Mouse (Mus musculus): ENCODE results near the gene Mia. TPM values are rescaled to one million over a fixed set of nuclear protein-coding genes. Genes with fewer than 3 reads are reported as not detected.

Mia gene
- polyA plus RNA-seq, 1 experiment, result 13.5 TPM

GRCm38 (mm10) chr7:27164112-27164947, 16.6 kb downstream of the Mia start:
- peaks cover 42% of the 10 kb centered on the region for H3K4me1 ChIP-seq (ENCODE audit: control insufficient read depth, insufficient read depth, low read length)
- DNase-seq, result no peak
- H3K4me3 ChIP-seq (replicated peaks; ENCODE audit: extremely low read depth, low read depth, low read length), result peak overlapping the region; percentile 9
- 79% methylated on average over 33 of the region's 33 CpGs for WGBS
- TF ChIP-seq CTCF (IDR thresholded peaks at IDR 0.05; ENCODE audit: insufficient read depth, low read length) (no peak), POLR2A (IDR thresholded peaks at IDR 0.05; ENCODE audit: borderline replicate concordance, extremely low read depth, low read depth, low read length) (no peak)

- WGBS, result 51% methylated on average over 5 of the region's 5 CpGs
Observed at GRCm38 (mm10) chr7:27163450-27163805, 17.5 kb downstream of the Mia start.

GRCm38 (mm10) chr7:27162780-27163449, 18.0 kb downstream of the Mia start:
- 62% methylated on average over 5 of the region's 5 CpGs for WGBS
- no peak overlapping the region for H3K4me3 ChIP-seq (replicated peaks; ENCODE audit: extremely low read depth, low read depth, low read length)
- H3K4me1 ChIP-seq (ENCODE audit: control insufficient read depth, insufficient read depth, low read length), result peaks cover 42% of the 10 kb centered on the region
- no peak for TF ChIP-seq CTCF (IDR thresholded peaks at IDR 0.05; ENCODE audit: insufficient read depth, low read length)
- TF ChIP-seq POLR2A (IDR thresholded peaks at IDR 0.05; ENCODE audit: borderline replicate concordance, extremely low read depth, low read depth, low read length), result no peak
- no peak for DNase-seq

More at GRCm38 (mm10) chr7:27163450-27163805, 17.5 kb downstream of the Mia start:
- Histone ChIP-seq H3K4me1 (ENCODE audit: control insufficient read depth, insufficient read depth, low read length) (peaks cover 42% of the 10 kb centered on the region), H3K4me3 (replicated peaks; ENCODE audit: extremely low read depth, low read depth, low read length) (no peak overlapping the region)
- DNase-seq, result no peak
- no peak for TF ChIP-seq POLR2A (IDR thresholded peaks at IDR 0.05; ENCODE audit: borderline replicate concordance, extremely low read depth, low read depth, low read length)
- no peak for TF ChIP-seq CTCF (IDR thresholded peaks at IDR 0.05; ENCODE audit: insufficient read depth, low read length)

GRCm38 (mm10) chr7:27161744-27162143, 19.2 kb downstream of the Mia start:
- Histone ChIP-seq H3K4me3 (replicated peaks; ENCODE audit: extremely low read depth, low read depth, low read length) (no peak overlapping the region), H3K4me1 (ENCODE audit: control insufficient read depth, insufficient read depth, low read length) (peaks cover 37% of the 10 kb centered on the region)
- TF ChIP-seq POLR2A (IDR thresholded peaks at IDR 0.05; ENCODE audit: borderline replicate concordance, extremely low read depth, low read depth, low read length), result no peak
- no peak for TF ChIP-seq CTCF (IDR thresholded peaks at IDR 0.05; ENCODE audit: insufficient read depth, low read length)
- WGBS, result 69% methylated on average over 4 of the region's 4 CpGs
- no peak for DNase-seq

- DNase-seq, result no peak
- WGBS, result 56% methylated on average over 3 of the region's 3 CpGs
Observed at GRCm38 (mm10) chr7:27160921-27161320, 20.0 kb downstream of the Mia start.

GRCm38 (mm10) chr7:27159882-27160281, 21.1 kb downstream of the Mia start:
- 6% methylated on average over 8 of the region's 8 CpGs for WGBS
- no peak overlapping the region for H3K4me3 ChIP-seq (replicated peaks; ENCODE audit: extremely low read depth, low read depth, low read length)
- TF ChIP-seq CTCF (IDR thresholded peaks at IDR 0.05; ENCODE audit: insufficient read depth, low read length) (peak; percentile 92), POLR2A (IDR thresholded peaks at IDR 0.05; ENCODE audit: borderline replicate concordance, extremely low read depth, low read depth, low read length) (peak; percentile 50; the same call in 1 of the 2 replicates)
- peak; percentile 85 for DNase-seq
- peaks cover 32% of the 10 kb centered on the region for H3K4me1 ChIP-seq (ENCODE audit: control insufficient read depth, insufficient read depth, low read length)

More at GRCm38 (mm10) chr7:27160921-27161320, 20.0 kb downstream of the Mia start:
- Histone ChIP-seq H3K4me1 (ENCODE audit: control insufficient read depth, insufficient read depth, low read length) (peaks cover 37% of the 10 kb centered on the region), H3K4me3 (replicated peaks; ENCODE audit: extremely low read depth, low read depth, low read length) (no peak overlapping the region)
- TF ChIP-seq CTCF (IDR thresholded peaks at IDR 0.05; ENCODE audit: insufficient read depth, low read length) (no peak), POLR2A (IDR thresholded peaks at IDR 0.05; ENCODE audit: borderline replicate concordance, extremely low read depth, low read depth, low read length) (no peak)

GRCm38 (mm10) chr7:27159256-27159655, 21.7 kb downstream of the Mia start:
- Histone ChIP-seq H3K4me1 (ENCODE audit: control insufficient read depth, insufficient read depth, low read length) (peaks cover 26% of the 10 kb centered on the region), H3K4me3 (replicated peaks; ENCODE audit: extremely low read depth, low read depth, low read length) (no peak overlapping the region)
- whole genome bisulfite sequencing, result 89% methylated on average over 6 of the region's 6 CpGs
- no peak for DNase-seq
- TF ChIP-seq POLR2A (IDR thresholded peaks at IDR 0.05; ENCODE audit: borderline replicate concordance, extremely low read depth, low read depth, low read length) (no peak), CTCF (IDR thresholded peaks at IDR 0.05; ENCODE audit: insufficient read depth, low read length) (no peak)

GRCm38 (mm10) chr7:27158171-27158570, 22.8 kb downstream of the Mia start:
- 84% methylated on average over 9 of the region's 9 CpGs for WGBS
- Histone ChIP-seq H3K4me3 (replicated peaks; ENCODE audit: extremely low read depth, low read depth, low read length) (no peak overlapping the region), H3K4me1 (ENCODE audit: control insufficient read depth, insufficient read depth, low read length) (peaks cover 22% of the 10 kb centered on the region)
- DNase-seq, result no peak
- no peak for TF ChIP-seq POLR2A (IDR thresholded peaks at IDR 0.05; ENCODE audit: borderline replicate concordance, extremely low read depth, low read depth, low read length)
- TF ChIP-seq CTCF (IDR thresholded peaks at IDR 0.05; ENCODE audit: insufficient read depth, low read length), result no peak

- peaks cover 11% of the 10 kb centered on the region for H3K4me1 ChIP-seq (ENCODE audit: control insufficient read depth, insufficient read depth, low read length)
- 66% methylated on average over 13 of the region's 13 CpGs for WGBS
- DNase-seq, result no peak
- no peak overlapping the region for H3K4me3 ChIP-seq (replicated peaks; ENCODE audit: extremely low read depth, low read depth, low read length)
- TF ChIP-seq POLR2A (IDR thresholded peaks at IDR 0.05; ENCODE audit: borderline replicate concordance, extremely low read depth, low read depth, low read length) (no peak), CTCF (IDR thresholded peaks at IDR 0.05; ENCODE audit: insufficient read depth, low read length) (no peak)
Observed at GRCm38 (mm10) chr7:27156005-27156404, 25.0 kb downstream of the Mia start.
